Mouse (Mus musculus) cortical plate, adult 2 months (tissue): Measurements from ENCODE around the gene Best2.

ENCODE experiments used
- CTCF ChIP-seq: fragments of 200-500 bp; IDR thresholded peaks from 2 replicates; pipeline ENCODE4 v1.5.1; 2011; ENCODE audit warnings: mild to moderate bottlenecking, control low read depth, low read length; ENCODE audit not compliant: insufficient read depth; ENCODE audit errors: extremely low read depth
- POLR2A ChIP-seq: fragments of 200-500 bp; IDR thresholded peaks from 2 replicates; pipeline ENCODE4 v1.6.1; 2011; ENCODE audit warnings: mild to moderate bottlenecking, low read length, control low read depth; ENCODE audit not compliant: insufficient read depth; ENCODE audit errors: extremely low read depth

GRCm38 (mm10) chr8:84985049-84985683 is 29.2 kb downstream of the Best2 start:
- TF ChIP-seq CTCF (no peak), POLR2A (no peak)
